Mouse (Mus musculus): ENCODE results near the gene Pmis2. TPM values are rescaled to one million over a fixed set of nuclear protein-coding genes. Genes with fewer than 3 reads are reported as not detected.

Gene Pmis2
- total and polyA plus RNA-seq, 2 experiments from 2014 or later, result not detected

- Histone ChIP-seq H3K9ac (replicated peaks; ENCODE audit: low read length) (no peak overlapping the region), H3K4me1 (ENCODE audit: insufficient read depth, low read length) (no peaks in the 10 kb centered on the region), H3K9me3 (ENCODE audit: low read length) (no peaks in the 10 kb centered on the region), H3K4me2 (ENCODE audit: low read depth, low read length) (no peak overlapping the region), H3K27me3 (ENCODE audit: insufficient read depth, low read length) (no peaks in the 10 kb centered on the region), H3K27ac (no peak overlapping the region), H3K36me3 (ENCODE audit: insufficient read depth, low read length) (no peaks in the 10 kb centered on the region), H3K4me3 (ENCODE audit: low read length) (no peak overlapping the region)
- TF ChIP-seq CTCF (IDR thresholded peaks at IDR 0.05; ENCODE audit: low read depth), result no peak
- DNase-seq (ENCODE audit: low spot score), result no peak
- WGBS, result 78% methylated on average over 8 of the region's 8 CpGs
- no peak for ATAC-seq
Measured at GRCm38 (mm10) chr7:30706214-30706882, 34.9 kb upstream of the Pmis2 start.

DNA sequence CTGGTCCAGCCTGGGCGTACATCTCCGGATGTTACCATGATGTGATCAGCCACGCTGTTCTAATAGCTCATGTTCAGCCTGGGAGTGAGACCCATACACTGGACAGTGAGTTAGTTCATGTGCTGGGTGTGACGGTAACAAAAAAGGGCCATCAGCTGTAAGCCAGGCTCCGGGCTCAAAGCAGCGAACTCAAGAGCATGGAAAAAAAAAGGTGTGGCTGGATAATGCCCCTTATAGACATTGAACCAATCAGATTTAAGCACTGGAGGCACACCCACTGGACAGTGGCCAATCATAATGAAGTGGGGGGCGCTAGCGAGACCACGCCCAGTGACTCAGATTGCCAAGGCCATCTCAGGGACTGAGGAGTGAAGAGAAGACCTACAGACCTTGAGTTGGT, 27.2 kb upstream of the Pmis2 start, which contains the start of gene 2200002J24Rik:
TSS of gene 2200002J24Rik (plus strand) at position 338 of the 400 bp plus-strand sequence.
- Histone ChIP-seq H3K9me3 (ENCODE audit: low read length) (no peaks in the 10 kb centered on the region), H3K4me3 (ENCODE audit: low read length) (no peak within 1 kb of the TSS), H3K36me3 (ENCODE audit: insufficient read depth, low read length) (no peaks in the 10 kb centered on the region), H3K27ac (no peak within 1 kb of the TSS), H3K4me1 (ENCODE audit: insufficient read depth, low read length) (no peaks in the 10 kb centered on the region), H3K9ac (replicated peaks; ENCODE audit: low read length) (no peak within 1 kb of the TSS), H3K4me2 (ENCODE audit: low read depth, low read length) (no peak within 1 kb of the TSS), H3K27me3 (ENCODE audit: insufficient read depth, low read length) (no peaks in the 10 kb centered on the region)
- TF ChIP-seq CTCF (IDR thresholded peaks at IDR 0.05; ENCODE audit: low read depth), result no peak
- DNase-seq (ENCODE audit: low spot score) (peak; percentile 16), ATAC-seq (no peak)
- 40% methylated on average over 9 of the region's 9 CpGs for WGBS

DNA sequence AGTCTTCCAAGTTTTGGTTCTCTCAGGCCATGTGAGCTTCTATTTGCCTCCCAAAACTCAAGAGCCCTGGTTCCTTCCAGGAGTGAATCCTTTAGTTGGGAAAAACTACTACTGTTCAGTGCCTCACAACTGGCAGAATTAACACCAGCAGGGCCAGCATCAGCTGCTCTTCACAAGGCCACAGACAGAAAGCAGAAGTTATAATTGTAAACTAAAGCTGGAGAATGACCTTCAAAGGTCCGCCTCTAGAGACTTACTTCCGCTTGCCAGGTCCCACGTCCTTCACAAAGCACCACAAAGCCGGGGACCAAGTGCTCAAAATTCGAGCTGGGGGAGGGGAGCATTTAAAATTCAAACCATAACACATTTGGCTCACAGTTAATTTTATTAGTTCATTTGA, 26.7 kb upstream of the Pmis2 start:
- no peaks in the 10 kb centered on the region for H3K27me3 ChIP-seq (ENCODE audit: insufficient read depth, low read length)
- no peak for TF ChIP-seq CTCF (IDR thresholded peaks at IDR 0.05; ENCODE audit: low read depth)
- no peak for DNase-seq (ENCODE audit: low spot score)
- no peak for ATAC-seq
- H3K27ac ChIP-seq, result no peak overlapping the region
- H3K9ac ChIP-seq (replicated peaks; ENCODE audit: low read length), result no peak overlapping the region
- H3K9me3 ChIP-seq (ENCODE audit: low read length), result no peaks in the 10 kb centered on the region
- no peaks in the 10 kb centered on the region for H3K36me3 ChIP-seq (ENCODE audit: insufficient read depth, low read length)
- 62% methylated on average over 5 of the region's 5 CpGs for WGBS
- no peak overlapping the region for H3K4me2 ChIP-seq (ENCODE audit: low read depth, low read length)
- H3K4me3 ChIP-seq (ENCODE audit: low read length), result no peak overlapping the region
- no peaks in the 10 kb centered on the region for H3K4me1 ChIP-seq (ENCODE audit: insufficient read depth, low read length)

- H3K27ac ChIP-seq, result no peak overlapping the region
- no peaks in the 10 kb centered on the region for H3K9me3 ChIP-seq (ENCODE audit: low read length)
- H3K4me1 ChIP-seq (ENCODE audit: insufficient read depth, low read length), result no peaks in the 10 kb centered on the region
- TF ChIP-seq CTCF (IDR thresholded peaks at IDR 0.05; ENCODE audit: low read depth), result no peak
- no peak for DNase-seq (ENCODE audit: low spot score)
- no peaks in the 10 kb centered on the region for H3K36me3 ChIP-seq (ENCODE audit: insufficient read depth, low read length)
- no peak overlapping the region for H3K4me2 ChIP-seq (ENCODE audit: low read depth, low read length)
- H3K27me3 ChIP-seq (ENCODE audit: insufficient read depth, low read length), result no peaks in the 10 kb centered on the region
- 72% methylated on average over 6 of the region's 6 CpGs for WGBS
- H3K9ac ChIP-seq (replicated peaks; ENCODE audit: low read length), result no peak overlapping the region
- H3K4me3 ChIP-seq (ENCODE audit: low read length), result no peak overlapping the region
- ATAC-seq, result no peak
Measured at GRCm38 (mm10) chr7:30688325-30688724, 16.9 kb upstream of the Pmis2 start.

GRCm38 (mm10) chr7:30683425-30683824, 12.0 kb upstream of the Pmis2 start:
- Histone ChIP-seq H3K27me3 (ENCODE audit: insufficient read depth, low read length) (no peaks in the 10 kb centered on the region), H3K4me2 (ENCODE audit: low read depth, low read length) (no peak overlapping the region), H3K27ac (no peak overlapping the region), H3K4me3 (ENCODE audit: low read length) (no peak overlapping the region), H3K9ac (replicated peaks; ENCODE audit: low read length) (no peak overlapping the region), H3K9me3 (ENCODE audit: low read length) (no peaks in the 10 kb centered on the region), H3K4me1 (ENCODE audit: insufficient read depth, low read length) (no peaks in the 10 kb centered on the region), H3K36me3 (ENCODE audit: insufficient read depth, low read length) (no peaks in the 10 kb centered on the region)
- 81% methylated on average over 2 of the region's 2 CpGs for WGBS
- no peak for TF ChIP-seq CTCF (IDR thresholded peaks at IDR 0.05; ENCODE audit: low read depth)
- DNase-seq (ENCODE audit: low spot score) (no peak), ATAC-seq (no peak)

GRCm38 (mm10) chr7:30681897-30682296, 10.5 kb upstream of the Pmis2 start:
- 60% methylated on average over 5 of the region's 5 CpGs for WGBS
- no peak for TF ChIP-seq CTCF (IDR thresholded peaks at IDR 0.05; ENCODE audit: low read depth)

DNA sequence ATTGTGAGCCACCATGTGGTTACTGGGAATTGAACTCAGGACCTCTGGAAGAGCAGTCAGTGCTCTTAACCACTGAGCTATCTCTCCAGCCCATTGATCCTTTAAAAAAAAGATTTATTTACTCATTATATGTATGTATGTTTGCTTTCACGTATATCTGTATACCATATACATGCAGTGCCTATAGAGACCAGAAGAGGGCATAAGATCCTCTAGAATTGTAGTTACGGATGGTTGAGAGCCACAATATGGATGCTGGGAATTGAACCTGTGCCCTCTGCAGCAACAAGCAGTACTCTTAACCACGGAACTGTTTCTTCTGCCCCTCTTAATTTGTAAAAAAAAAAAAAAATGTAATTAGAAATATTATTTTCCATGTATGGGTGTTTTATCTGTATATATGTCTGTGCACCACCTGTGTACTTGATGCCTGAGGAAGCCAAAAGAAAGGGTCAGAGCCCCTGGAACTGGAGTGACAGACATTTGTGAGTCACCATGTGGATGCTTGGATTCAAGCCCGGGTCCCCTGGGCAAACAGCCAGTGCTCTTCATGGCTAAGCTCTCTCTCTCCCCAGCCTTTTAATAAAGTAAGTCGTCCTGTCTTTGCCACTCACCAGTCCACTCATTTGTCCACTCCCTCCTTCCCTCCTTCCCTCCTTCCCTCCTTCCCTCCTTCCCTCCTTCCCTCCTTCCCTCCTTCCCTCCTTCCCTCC, 7.0 kb upstream of the Pmis2 start:
- no peak overlapping the region for H3K27ac ChIP-seq
- H3K4me2 ChIP-seq (ENCODE audit: low read depth, low read length), result no peak overlapping the region
- H3K4me3 ChIP-seq (ENCODE audit: low read length), result no peak overlapping the region
- no peaks in the 10 kb centered on the region for H3K9me3 ChIP-seq (ENCODE audit: low read length)
- no peaks in the 10 kb centered on the region for H3K27me3 ChIP-seq (ENCODE audit: insufficient read depth, low read length)
- H3K36me3 ChIP-seq (ENCODE audit: insufficient read depth, low read length), result no peaks in the 10 kb centered on the region
- WGBS, result 51% methylated on average over 5 of the region's 5 CpGs
- peak; percentile 6; the same call in 1 of the 2 replicates for TF ChIP-seq CTCF (IDR thresholded peaks at IDR 0.05; ENCODE audit: low read depth)
- peak; percentile 65 for DNase-seq (ENCODE audit: low spot score)
- no peaks in the 10 kb centered on the region for H3K4me1 ChIP-seq (ENCODE audit: insufficient read depth, low read length)
- no peak overlapping the region for H3K9ac ChIP-seq (replicated peaks; ENCODE audit: low read length)
- ATAC-seq, result no peak

More at GRCm38 (mm10) chr7:30681897-30682296, 10.5 kb upstream of the Pmis2 start:
- H3K27ac ChIP-seq, result no peak overlapping the region
- H3K4me1 ChIP-seq (ENCODE audit: insufficient read depth, low read length), result no peaks in the 10 kb centered on the region
- H3K4me3 ChIP-seq (ENCODE audit: low read length), result no peak overlapping the region
- ATAC-seq, result no peak
- H3K27me3 ChIP-seq (ENCODE audit: insufficient read depth, low read length), result no peaks in the 10 kb centered on the region
- no peak overlapping the region for H3K4me2 ChIP-seq (ENCODE audit: low read depth, low read length)
- no peak for DNase-seq (ENCODE audit: low spot score)
- H3K9ac ChIP-seq (replicated peaks; ENCODE audit: low read length), result no peak overlapping the region
- no peaks in the 10 kb centered on the region for H3K9me3 ChIP-seq (ENCODE audit: low read length)
- no peaks in the 10 kb centered on the region for H3K36me3 ChIP-seq (ENCODE audit: insufficient read depth, low read length)
